Mouse (Mus musculus): Measurements from ENCODE around the gene Rwdd2b.

- no peak for TF ChIP-seq MYC (IDR thresholded peaks at IDR 0.05; ENCODE audit: low read depth, low read length)
- no peak for TF ChIP-seq EP300 (IDR thresholded peaks at IDR 0.05; ENCODE audit: low read length)
- TF ChIP-seq CTCF (conservative IDR thresholded peaks at IDR 0.05 in 1 of 2, IDR thresholded peaks at IDR 0.05 in 1 of 2; ENCODE audit: low read depth in 2 of 2, low read length in 2 of 2) = no peak
- TF ChIP-seq POLR2A (IDR thresholded peaks at IDR 0.05; ENCODE audit: low read depth, low read length) = no peak
- TF ChIP-seq ETS1 (conservative IDR thresholded peaks at IDR 0.05; ENCODE audit: low read depth, low read length) = no peak
- no peak for TF ChIP-seq MAZ (IDR thresholded peaks at IDR 0.05; ENCODE audit: low read depth, low read length)
- no peak for TF ChIP-seq ZKSCAN1 (IDR thresholded peaks at IDR 0.05; ENCODE audit: borderline replicate concordance, low read depth, low read length)
- TF ChIP-seq ELF1 (IDR thresholded peaks at IDR 0.05; ENCODE audit: low read depth, low read length) = no peak
- no peak for TF ChIP-seq RAD21 (IDR thresholded peaks at IDR 0.05; ENCODE audit: low read depth, low read length)
Measured at GRCm38 (mm10) chr16:87435411-87436205, 4.8 kb downstream of the Rwdd2b start.

All from CH12.LX (cell line).